Mouse (Mus musculus) limb, embryonic 14.5 days (tissue): Measurements from ENCODE around the gene Oser1. TPM values are rescaled to one million over a fixed set of nuclear protein-coding genes. Genes with fewer than 3 reads are reported as not detected.

Experiments
- ATAC-seq: fragments of 200-750 bp; cut with Nextera tagmentation; 2 replicates; pipeline ENCODE4 v1.8.0; 2017; ENCODE audit warnings: low read depth, moderate number of reproducible peaks, moderate TSS enrichment; ENCODE audit not compliant: low FRiP score
- DNase-seq: peaks from one replicate; pipeline ENCODE4 v3.0.0-alpha.2; 2015; ENCODE audit warnings: low spot score
- H3K27ac ChIP-seq: fragments of 300-500 bp; sonication (generic); replicated peaks from 2 replicates; pipeline ENCODE4 v1.5.1; 2014; ENCODE audit warnings: low read depth, mild to moderate bottlenecking, low read length, moderate library complexity, mixed read lengths
- H3K27me3 ChIP-seq: fragments of 300-500 bp; sonication (generic); 2 replicates; pipeline ENCODE4 v1.6.1; 2014; ENCODE audit warnings: low read length, mixed read lengths; ENCODE audit not compliant: control insufficient read depth, insufficient read depth
- H3K36me3 ChIP-seq: fragments of 300-500 bp; sonication (generic); 2 replicates; pipeline ENCODE4 v1.6.1; 2014; ENCODE audit warnings: mild to moderate bottlenecking, low read length, moderate library complexity, mixed read lengths; ENCODE audit not compliant: control insufficient read depth, insufficient read depth
- H3K4me1 ChIP-seq: fragments of 300-500 bp; sonication (generic); 2 replicates; pipeline ENCODE4 v1.6.1; 2014; ENCODE audit warnings: antibody characterized with exemption, low read length, mixed read lengths; ENCODE audit not compliant: control insufficient read depth, insufficient read depth
- H3K4me2 ChIP-seq: fragments of 300-500 bp; sonication (generic); replicated peaks from 2 replicates; pipeline ENCODE4 v1.6.1; 2014; ENCODE audit warnings: low read depth, mild to moderate bottlenecking, low read length, moderate library complexity; ENCODE audit not compliant: severe bottlenecking
- H3K4me3 ChIP-seq: fragments of 300-500 bp; sonication (generic); replicated peaks from 2 replicates; pipeline ENCODE4 v1.5.1; 2014; ENCODE audit warnings: low read length
- H3K9ac ChIP-seq: fragments of 300-500 bp; sonication (generic); 2 replicates; pipeline ENCODE4 v1.6.1; 2014; ENCODE audit warnings: mild to moderate bottlenecking, low read depth, low read length, moderate library complexity; ENCODE audit not compliant: severe bottlenecking
- H3K9me3 ChIP-seq: fragments of 300-500 bp; sonication (generic); 2 replicates; pipeline ENCODE4 v1.6.1; 2016; ENCODE audit warnings: low read length; ENCODE audit not compliant: control insufficient read depth
- POLR2A ChIP-seq: fragments of 200-500 bp; IDR thresholded peaks from 2 replicates; pipeline ENCODE4 v1.8.0; 2012; ENCODE audit warnings: inconsistent platforms, mild to moderate bottlenecking, moderate library complexity, borderline replicate concordance; ENCODE audit not compliant: insufficient read depth, insufficient read length; ENCODE audit errors: extremely low read depth
- WGBS: fragments of 180-500 bp; shearing (Covaris S2); extraction: QIAGEN DNeasy Blood & Tissue Kit; methylation state at CpG from one replicate; pipeline ENCODE4 v1.1.7; 2014; 5-methylcytosine and 5-hydroxymethylcytosine counted together
- polyA plus RNA-seq, 2 experiments: library from polyadenylated mRNA; depleted of rRNA in 1 of 2; stranded (reverse) in 1 of 2; unstranded in 1 of 2; fragments of >200 nt; fragmentation: Nextera tagmentation in 1 of 2; extraction: Ambion mirVana in 1 of 2; gene quantifications; 2 replicates each; pipeline versions ENCODE4 v1.2.1 to v1.2.3; 2012 to 2014

Oser1 gene
- polyA plus RNA-seq, 2 experiments, result 33.8 to 85.8 TPM

DNA sequence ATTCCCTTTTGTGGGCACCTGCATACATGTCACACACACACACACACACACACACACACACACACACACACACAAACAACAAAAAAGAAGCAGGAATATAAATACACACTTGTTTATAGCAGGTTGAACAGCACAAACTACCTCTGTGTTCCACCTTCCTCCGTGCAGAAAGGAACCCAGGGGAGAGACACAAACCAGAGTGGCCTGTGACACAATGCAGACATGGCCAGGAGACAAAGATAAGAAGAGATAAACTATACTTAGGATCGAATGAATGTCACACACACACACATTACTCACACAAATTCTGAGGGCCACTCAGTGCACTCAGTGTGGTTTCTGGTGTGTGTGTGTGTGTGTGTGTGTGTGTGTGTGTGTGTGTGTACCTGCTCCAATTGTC lies 65.2 kb downstream of the Oser1 start:
- DNase-seq (no peak), ATAC-seq (no peak)
- H3K4me2 ChIP-seq, result no peak overlapping the region
- no peak overlapping the region for H3K27ac ChIP-seq
- no peak for TF ChIP-seq POLR2A
- H3K4me1 ChIP-seq, result no peaks in the 10 kb centered on the region
- no peaks in the 10 kb centered on the region for H3K27me3 ChIP-seq
- no peaks in the 10 kb centered on the region for H3K36me3 ChIP-seq
- no peak overlapping the region for H3K9ac ChIP-seq
- WGBS, result 43% methylated on average over 2 of the region's 2 CpGs
- no peak overlapping the region for H3K4me3 ChIP-seq
- no peaks in the 10 kb centered on the region for H3K9me3 ChIP-seq

DNA sequence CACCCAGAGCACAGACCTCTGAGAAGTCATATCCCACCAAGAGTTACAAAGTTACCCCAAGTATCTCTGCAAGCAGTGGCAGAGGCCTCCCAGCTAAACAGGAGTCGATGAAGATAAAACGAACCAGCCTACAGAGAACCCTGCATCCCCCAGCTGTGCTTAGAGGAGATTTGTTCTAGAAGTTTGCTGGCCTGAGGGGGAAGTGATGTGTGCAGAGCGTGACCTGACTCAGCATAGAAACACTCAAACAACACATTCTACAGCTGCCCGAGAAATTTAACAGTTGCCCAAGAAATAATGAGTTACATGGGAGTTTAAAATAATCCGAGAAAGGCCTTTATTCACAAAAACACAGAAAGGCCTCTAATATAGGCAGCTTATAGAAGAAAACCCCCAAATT lies 65.8 kb downstream of the Oser1 start:
- TF ChIP-seq POLR2A, result no peak
- ATAC-seq (no peak), DNase-seq (no peak)
- H3K4me1 ChIP-seq, result peaks cover 5% of the 10 kb centered on the region
- H3K9me3 ChIP-seq, result no peaks in the 10 kb centered on the region
- no peak overlapping the region for H3K27ac ChIP-seq
- WGBS, result 71% methylated on average over 5 of the region's 5 CpGs
- no peak overlapping the region for H3K9ac ChIP-seq
- H3K36me3 ChIP-seq, result no peaks in the 10 kb centered on the region
- no peaks in the 10 kb centered on the region for H3K27me3 ChIP-seq
- H3K4me3 ChIP-seq, result no peak overlapping the region
- H3K4me2 ChIP-seq, result no peak overlapping the region

DNA sequence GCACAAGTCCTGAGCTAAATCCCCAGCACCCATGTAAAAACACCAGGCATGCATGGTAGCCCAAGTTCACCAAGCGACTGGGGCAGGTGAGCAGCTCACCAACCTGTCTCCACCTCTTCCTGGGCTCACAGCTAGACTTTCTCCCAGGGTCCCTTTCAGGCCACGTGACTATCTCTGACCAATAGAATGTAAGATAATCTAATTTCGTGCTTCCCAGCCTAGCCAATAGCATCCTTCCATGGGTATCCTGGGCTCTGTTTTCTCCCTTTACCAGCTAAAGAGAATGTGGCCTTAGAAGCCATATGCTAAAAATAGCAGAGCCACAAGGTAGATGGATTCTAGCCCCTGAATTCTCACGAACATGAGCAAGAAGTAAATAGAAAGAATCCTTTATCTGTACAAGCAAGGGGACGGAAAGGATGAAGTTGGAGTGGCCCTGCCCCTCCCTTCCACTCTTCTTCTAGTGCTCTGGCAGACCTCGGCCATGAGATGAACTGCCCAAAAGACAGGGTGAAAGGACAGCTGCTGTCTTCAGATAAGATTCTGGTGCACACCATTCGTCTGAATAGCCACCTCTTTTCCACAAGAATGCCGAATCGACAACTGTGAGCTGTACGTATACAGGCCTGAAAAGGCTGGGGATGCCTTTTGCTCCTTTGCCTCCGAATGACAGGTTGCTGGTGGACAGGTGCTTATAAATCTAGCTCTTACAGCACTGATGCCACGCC lies 68.2 kb downstream of the Oser1 start:
- no peak for TF ChIP-seq POLR2A
- Histone ChIP-seq H3K4me2 (no peak overlapping the region), H3K9ac (no peak overlapping the region), H3K4me3 (no peak overlapping the region), H3K4me1 (peaks cover 9% of the 10 kb centered on the region), H3K36me3 (no peaks in the 10 kb centered on the region), H3K27me3 (no peaks in the 10 kb centered on the region), H3K27ac (no peak overlapping the region), H3K9me3 (no peaks in the 10 kb centered on the region)
- ATAC-seq (no peak), DNase-seq (no peak)
- 78% methylated on average over 12 of the region's 12 CpGs for WGBS

Other genes with a start within 250 kb of the Oser1 start
- gene Tox2, start 221.6 kb downstream of the Oser1 start, polyA plus RNA-seq (2012; rRNA removed), result 10.3 and 17.1 TPM in 2 replicates
- gene Tox2, start 221.6 kb downstream of the Oser1 start, polyA plus RNA-seq (2014; fragmentation: Nextera tagmentation; extraction: Ambion mirVana), result 4.8 and 5.6 TPM in 2 replicates
- 8.2 and 9.9 TPM in 2 replicates for gene Jph2, start 26.7 kb downstream of the Oser1 start, polyA plus RNA-seq (2012; rRNA removed)
- gene Jph2, start 26.7 kb downstream of the Oser1 start, polyA plus RNA-seq (2014; fragmentation: Nextera tagmentation; extraction: Ambion mirVana), result 2.1 and 2.6 TPM in 2 replicates
- 0.46 and 0.60 TPM in 2 replicates for gene Gdap1l1, start 13.8 kb upstream of the Oser1 start, polyA plus RNA-seq (2012; rRNA removed)
- 0.22 and 0.43 TPM in 2 replicates for gene Gdap1l1, start 13.8 kb upstream of the Oser1 start, polyA plus RNA-seq (2014; fragmentation: Nextera tagmentation; extraction: Ambion mirVana)
- 7.5 and 8.3 TPM in 2 replicates for gene Fitm2, start 47.9 kb upstream of the Oser1 start, polyA plus RNA-seq (2012; rRNA removed)
- gene Fitm2, start 47.9 kb upstream of the Oser1 start, polyA plus RNA-seq (2014; fragmentation: Nextera tagmentation; extraction: Ambion mirVana), result 9.5 and 11.0 TPM in 2 replicates
- gene R3hdml, start 67.6 kb upstream of the Oser1 start, polyA plus RNA-seq (2012; rRNA removed), result 0.14 and 0.16 TPM in 2 replicates
- 0.36 TPM in 1 of 2 replicates, not detected in the other for gene R3hdml, start 67.6 kb upstream of the Oser1 start, polyA plus RNA-seq (2014; fragmentation: Nextera tagmentation; extraction: Ambion mirVana)
- gene Hnf4a, start 82.1 kb upstream of the Oser1 start, polyA plus RNA-seq (2012; rRNA removed), result 0.12 and 0.20 TPM in 2 replicates
- gene Hnf4a, start 82.1 kb upstream of the Oser1 start, polyA plus RNA-seq (2014; fragmentation: Nextera tagmentation; extraction: Ambion mirVana), result not detected in 2 replicates
- gene Ttpal, start 177.6 kb upstream of the Oser1 start, polyA plus RNA-seq (2012; rRNA removed), result 25.3 and 29.6 TPM in 2 replicates
- 48.0 and 52.6 TPM in 2 replicates for gene Ttpal, start 177.6 kb upstream of the Oser1 start, polyA plus RNA-seq (2014; fragmentation: Nextera tagmentation; extraction: Ambion mirVana)
- gene Serinc3, start 220.4 kb upstream of the Oser1 start, polyA plus RNA-seq (2012; rRNA removed), result 99.5 and 114 TPM in 2 replicates
- gene Serinc3, start 220.4 kb upstream of the Oser1 start, polyA plus RNA-seq (2014; fragmentation: Nextera tagmentation; extraction: Ambion mirVana), result 40.5 and 43.4 TPM in 2 replicates
- 76.1 and 85.2 TPM in 2 replicates for gene Pkig, start 233.7 kb upstream of the Oser1 start, polyA plus RNA-seq (2012; rRNA removed)
- 126 and 133 TPM in 2 replicates for gene Pkig, start 233.7 kb upstream of the Oser1 start, polyA plus RNA-seq (2014; fragmentation: Nextera tagmentation; extraction: Ambion mirVana)